Mouse (Mus musculus) frontal cortex, postnatal 10 days (tissue): ENCODE measurements around the gene Apc2.
"Not testable (repeated sequence)": the region's sequence is repeated elsewhere in the genome, so short reads cannot be mapped to it uniquely, and the experiment has no call there.

Source experiments
- DNase-seq, 2 experiments: peaks; one replicate each; pipeline ENCODE4 v3.0.0; 2022; ENCODE audit warnings: low spot score in 2 of 2, mixed read lengths in 1 of 2

The Apc2 gene

GRCm38 (mm10) chr10:80342749-80343424 is 47.1 kb downstream of the Apc2 start:
- DNase-seq: no peak

- DNase-seq: no peak
Measured at GRCm38 (mm10) chr10:80343425-80343895, 47.7 kb downstream of the Apc2 start.

GRCm38 (mm10) chr10:80344131-80344661 is 48.4 kb downstream of the Apc2 start:
- DNase-seq: no peak

- no peak for DNase-seq
Measured at GRCm38 (mm10) chr10:80345122-80345521, 49.3 kb downstream of the Apc2 start.

DNA sequence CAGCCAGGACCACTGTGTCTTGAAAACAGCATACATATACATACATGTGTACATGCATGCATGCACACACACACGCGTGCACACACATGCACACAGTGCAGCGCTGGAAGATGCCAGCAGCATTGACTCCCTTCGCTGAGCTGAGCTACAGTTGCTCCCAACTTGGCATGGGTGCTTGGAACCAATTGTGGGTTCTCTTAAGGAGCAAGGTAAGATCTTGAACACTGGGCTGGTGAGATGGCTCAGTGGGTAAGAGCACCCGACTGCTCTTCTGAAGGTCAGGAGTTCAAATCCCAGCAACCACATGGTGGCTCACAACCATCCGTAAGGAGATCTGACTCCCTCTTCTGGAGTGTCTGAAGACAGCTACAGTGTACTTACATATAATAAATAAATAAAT is 50.2 kb downstream of the Apc2 start:
- DNase-seq: not testable (repeated sequence)

- DNase-seq: no peak
Measured at GRCm38 (mm10) chr10:80347514-80347967, 51.8 kb downstream of the Apc2 start.

- no peak for DNase-seq
Measured at GRCm38 (mm10) chr10:80348244-80348781, 52.5 kb downstream of the Apc2 start, which contains the start of gene Adamtsl5. Gene Adamtsl5 (minus strand): TSS chr10:80348412.

GRCm38 (mm10) chr10:80348981-80349380 is 53.2 kb downstream of the Apc2 start:
- no peak for DNase-seq

DNA sequence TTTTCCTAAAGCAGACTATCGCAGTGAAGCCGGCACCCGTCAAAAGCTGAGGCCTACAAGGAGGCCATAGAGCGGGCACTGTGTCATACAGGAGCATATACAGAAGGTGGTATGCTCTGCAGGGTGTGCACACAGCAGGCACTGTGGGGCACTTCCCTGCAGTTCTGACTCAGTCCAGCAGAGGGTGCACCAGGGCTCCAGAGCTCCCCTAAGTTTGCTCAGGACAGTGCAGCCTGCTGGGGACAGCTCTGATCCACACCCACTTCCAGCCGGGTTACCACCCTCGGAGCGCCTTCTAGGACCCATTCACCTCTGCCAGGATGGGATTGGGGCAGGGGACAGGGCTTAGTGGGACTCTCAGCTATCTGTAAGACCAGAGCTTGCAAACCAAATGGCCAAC is 54.5 kb downstream of the Apc2 start:
- peak in 1 of 2 experiments; percentile 68 for DNase-seq

DNA sequence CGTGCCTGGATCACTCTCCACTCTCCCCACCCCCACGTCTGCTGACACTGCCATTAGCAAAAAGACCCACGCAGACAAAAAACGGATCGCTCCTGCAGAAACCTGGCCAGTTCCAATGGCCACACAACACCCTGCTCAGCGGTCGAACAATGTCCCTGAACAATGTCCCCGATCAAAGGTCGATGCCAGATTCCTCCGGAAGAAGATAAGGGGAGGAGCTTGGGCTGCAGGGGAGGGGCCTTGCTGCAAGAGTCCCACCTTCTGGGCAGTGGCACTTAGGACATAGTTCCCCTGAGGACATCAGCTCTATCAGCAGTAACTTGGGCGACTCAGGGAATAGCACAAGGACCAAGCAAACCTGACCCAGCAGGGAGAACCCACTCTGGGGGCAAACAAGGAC is 56.1 kb downstream of the Apc2 start:
- no peak for DNase-seq

DNA sequence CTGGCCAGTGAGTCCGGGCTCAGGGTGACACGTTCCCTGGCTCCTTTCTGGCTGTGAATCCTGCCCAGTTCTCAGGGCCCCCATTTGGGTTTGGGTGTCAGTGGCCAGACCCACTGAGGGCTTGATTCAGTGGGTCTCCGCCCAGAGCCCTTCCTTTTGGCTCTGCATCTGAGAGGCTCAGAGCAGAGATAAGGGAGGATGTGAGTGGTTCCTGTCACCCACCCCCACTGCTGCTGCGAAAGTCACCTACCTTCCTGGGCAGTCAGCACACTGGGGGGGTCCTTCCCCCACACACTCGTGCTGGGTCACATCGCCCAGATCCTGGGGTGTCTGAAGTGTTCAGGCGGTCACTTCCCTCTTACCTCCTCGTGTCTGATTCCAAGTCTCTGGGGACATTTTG is 57.0 kb downstream of the Apc2 start:
- no peak for DNase-seq

DNA sequence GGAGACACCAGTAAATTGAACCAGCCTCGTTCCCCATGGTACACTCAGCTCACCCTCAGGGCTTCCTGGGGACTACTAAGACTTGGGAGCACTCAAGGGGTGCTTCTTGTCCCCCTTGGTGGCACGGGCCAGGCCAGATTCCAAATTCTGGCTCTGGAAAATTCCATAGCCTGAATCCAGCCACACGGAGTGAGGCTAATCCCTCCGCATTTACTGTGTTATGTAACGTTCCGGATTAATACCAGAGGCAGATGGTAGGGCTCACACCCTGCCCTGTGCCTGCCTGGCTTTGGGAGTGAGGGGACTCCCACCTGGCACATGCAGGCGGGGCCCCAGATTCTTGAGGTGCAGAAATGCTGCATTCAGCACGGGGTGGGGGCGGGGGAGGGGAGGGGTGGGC is 59.7 kb downstream of the Apc2 start:
- no peak for DNase-seq

DNA sequence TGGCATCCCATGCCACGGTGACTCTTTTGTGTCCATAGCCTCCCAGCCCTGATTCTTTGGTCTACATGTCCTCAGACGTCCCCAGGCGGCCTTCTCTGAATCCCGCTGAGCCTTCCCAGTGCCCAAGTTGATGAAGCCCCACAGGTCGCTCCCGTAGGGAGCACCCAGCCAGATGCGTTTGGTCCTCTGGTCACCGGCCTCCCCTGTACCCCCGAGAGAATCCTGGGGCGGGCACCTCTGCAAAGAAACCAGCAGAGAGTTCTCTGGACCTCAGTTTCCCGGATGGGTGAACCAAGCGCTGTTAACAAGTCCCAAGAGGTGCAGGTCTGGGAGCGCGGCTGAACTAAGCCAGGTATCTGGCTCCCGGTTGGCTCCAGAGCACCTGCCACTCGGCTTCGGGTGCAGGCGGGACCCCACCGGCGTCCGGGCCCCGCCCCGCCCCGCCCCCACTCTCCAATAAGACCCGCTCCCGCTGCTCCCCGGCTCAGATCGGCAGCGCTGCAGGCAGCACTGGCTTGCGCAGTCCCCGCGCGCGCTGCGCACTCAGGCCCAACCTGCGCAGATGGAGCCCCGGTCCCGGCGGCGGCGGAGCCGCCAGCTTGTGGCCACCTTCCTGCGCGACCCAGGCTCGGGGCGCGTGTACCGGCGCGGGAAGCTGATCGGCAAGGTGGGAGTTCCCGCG is 60.4 kb downstream of the Apc2 start, which contains the start of gene Plk5:
TSS of gene Plk5 (plus strand) at position 459 of the 682 bp plus-strand sequence.
- no peak for DNase-seq

DNA sequence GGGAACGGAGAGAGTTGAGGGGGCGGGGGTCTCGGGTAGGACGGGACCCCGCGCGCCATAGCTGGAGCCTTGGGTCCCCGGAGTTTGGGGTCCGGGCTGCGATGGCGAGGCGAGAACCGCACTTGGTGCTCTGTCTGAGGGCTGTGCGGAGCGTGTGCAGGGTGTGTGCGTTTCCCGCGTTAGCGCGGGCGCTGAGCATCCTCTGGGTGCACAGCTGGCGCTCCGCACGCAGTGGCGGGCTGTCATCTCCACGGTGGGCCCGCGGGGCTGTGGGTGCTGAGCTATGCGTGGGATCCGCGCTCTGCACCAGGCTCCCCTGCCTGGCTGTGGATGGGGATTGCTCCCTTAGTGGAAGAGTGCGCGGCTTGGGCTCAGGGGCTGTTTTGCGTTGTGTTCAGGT is 61.0 kb downstream of the Apc2 start:
- no peak for DNase-seq

GRCm38 (mm10) chr10:80357336-80357735 is 61.6 kb downstream of the Apc2 start:
- no peak for DNase-seq

GRCm38 (mm10) chr10:80357994-80358639 is 62.3 kb downstream of the Apc2 start:
- DNase-seq: no peak

- no peak for DNase-seq
Measured at GRCm38 (mm10) chr10:80363734-80364133, 68.0 kb downstream of the Apc2 start.

DNA sequence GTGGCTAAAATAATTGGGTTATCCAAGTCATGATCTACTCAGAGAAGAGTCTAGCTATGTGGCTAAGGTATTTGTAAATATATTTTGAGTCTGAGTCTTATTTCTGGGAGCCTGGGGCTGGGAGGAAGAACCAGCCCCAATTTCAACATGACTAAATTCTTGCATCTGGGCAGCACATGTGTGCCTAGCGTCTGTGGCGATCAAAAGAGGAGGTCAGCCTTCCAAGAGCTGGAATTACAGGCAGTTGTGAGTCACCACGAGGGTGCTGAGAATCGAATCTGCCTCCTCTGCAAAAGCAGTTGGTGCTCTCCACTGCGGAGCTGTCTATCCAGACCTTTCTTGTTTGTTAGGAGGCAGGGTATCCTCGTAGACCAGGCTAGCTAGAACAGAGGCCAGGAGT is 70.0 kb downstream of the Apc2 start:
- no peak for DNase-seq
